Mouse (Mus musculus): ENCODE measurements around the gene Ralgds.

Ralgds gene

DNA sequence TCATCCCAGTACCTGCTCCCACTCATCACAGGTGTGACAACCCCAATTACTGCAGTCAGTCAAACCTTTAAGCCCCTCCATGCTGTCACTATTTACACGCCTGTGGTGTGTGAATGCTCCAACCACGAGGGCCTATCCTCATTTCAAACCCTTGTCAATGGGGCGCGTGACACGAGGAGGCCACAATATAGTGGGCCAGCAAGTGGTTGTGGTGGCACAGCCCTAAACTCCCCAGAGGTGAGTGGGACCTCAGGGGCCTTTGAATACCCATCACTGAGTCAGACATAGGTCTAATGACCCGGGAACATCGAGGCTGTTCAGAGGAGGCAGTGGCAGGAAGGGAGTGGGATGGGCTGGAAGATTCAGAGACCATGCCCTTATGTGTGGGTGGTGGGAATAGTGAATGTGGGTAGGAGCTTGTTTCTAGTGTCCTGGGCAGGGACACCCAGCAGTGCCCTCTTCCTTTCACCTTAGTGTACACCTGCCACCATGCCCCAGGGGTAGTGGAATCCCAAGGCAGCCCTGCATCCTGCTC is 21.0 kb downstream of the Ralgds start:
- DNase-seq (ENCODE audit: low read depth): peak; percentile 25

GRCm38 (mm10) chr2:28534436-28535262 is 21.7 kb downstream of the Ralgds start:
- peak; percentile 93 for DNase-seq (ENCODE audit: low read depth)

DNA sequence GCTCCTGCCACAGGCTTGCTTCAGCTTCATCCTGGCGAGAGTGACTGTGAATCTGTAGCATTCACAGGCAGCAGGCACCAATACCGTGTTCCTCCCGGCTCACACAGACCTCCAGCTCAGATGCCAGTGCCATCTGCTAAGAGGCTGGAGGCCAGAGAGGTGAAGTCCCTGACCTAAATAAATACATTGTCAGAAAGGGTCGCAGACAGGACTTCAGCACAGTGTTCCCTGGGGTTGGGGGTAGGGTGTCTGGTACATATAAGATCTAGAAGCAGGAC is 22.3 kb downstream of the Ralgds start:
- DNase-seq (ENCODE audit: low read depth): no peak

- no peak for DNase-seq (ENCODE audit: low read depth)
Measured at GRCm38 (mm10) chr2:28535650-28536049, 22.7 kb downstream of the Ralgds start.

- peak; percentile 46 for DNase-seq (ENCODE audit: low read depth)
Measured at GRCm38 (mm10) chr2:28536166-28536565, 23.2 kb downstream of the Ralgds start.

- DNase-seq (ENCODE audit: low read depth): no peak
Measured at GRCm38 (mm10) chr2:28536766-28537633, 24.1 kb downstream of the Ralgds start.

DNA sequence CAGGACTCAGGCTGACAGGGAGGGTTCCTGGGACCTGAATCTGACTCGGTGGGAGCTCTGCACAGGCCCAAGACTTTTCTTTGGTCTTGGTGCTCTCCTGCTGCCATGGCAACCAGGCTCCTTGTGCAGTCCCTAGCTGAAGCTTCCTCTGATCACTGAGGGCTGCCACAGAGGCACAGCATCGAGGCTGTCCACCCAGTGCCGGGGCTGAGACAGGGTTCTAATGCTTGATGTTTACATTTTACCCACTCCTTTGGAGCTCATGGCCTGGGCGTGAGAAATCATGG is 24.7 kb downstream of the Ralgds start:
- DNase-seq (ENCODE audit: low read depth): no peak

DNA sequence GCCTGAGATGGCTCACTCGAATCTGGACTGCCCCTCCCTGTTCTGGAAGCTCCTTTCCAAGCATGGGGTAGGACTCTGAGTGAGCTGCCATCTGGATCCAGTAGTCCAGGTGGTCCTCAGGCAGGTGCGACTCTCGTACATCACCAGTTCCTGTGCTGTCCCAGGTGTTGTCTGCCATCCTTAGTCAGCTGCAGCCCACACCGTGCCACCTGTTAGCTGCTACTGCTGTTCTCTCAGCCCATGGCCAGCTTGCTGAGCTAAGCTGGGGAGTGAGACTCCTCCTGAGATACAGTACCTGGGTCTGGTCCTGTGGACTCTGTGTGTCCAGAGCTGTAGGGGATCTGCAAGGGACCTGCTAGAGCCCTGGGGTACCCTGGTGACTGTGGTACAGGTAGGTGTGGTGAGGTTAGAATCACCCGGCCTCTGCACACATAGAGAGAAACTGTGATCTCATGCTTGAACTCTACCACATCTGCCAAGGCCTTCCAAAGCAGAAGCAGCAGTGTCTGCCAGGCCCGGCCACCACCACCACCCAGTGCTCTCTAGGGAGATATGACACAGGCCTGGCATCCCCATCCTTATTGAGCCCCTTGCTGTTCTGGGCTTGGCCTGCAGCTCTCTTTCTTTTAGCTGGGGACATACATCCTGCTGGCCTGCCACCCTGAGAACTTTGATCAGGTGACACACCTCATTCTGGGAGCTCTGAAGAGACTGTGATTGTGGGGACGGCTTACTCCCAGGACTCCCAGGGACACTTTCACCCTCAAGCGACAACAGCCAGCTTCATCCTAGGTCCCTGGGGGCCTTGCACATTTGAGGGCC is 25.3 kb downstream of the Ralgds start:
- DNase-seq (ENCODE audit: low read depth): no peak

- DNase-seq (ENCODE audit: low read depth): peak; percentile 71
Measured at GRCm38 (mm10) chr2:28538817-28539128, 25.8 kb downstream of the Ralgds start.

DNA sequence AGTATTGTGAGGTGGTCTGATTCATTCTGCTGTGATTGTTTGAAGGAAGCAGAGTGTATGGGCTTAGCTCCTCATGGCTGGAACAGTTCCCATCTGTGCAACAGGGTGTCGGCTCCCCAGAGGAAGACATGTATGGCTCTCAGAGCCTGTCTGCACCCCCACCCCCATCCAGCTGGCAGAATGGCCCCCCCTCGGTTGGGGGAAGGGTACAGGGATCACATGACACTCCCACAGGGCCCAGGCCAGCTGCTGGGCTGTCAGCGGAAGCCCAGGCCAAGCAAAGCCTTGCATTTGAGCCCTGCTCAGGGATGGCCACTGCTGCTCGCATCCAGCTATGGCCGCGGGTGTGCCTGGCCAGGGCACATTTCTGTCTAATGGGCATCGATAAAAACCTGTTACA is 26.3 kb downstream of the Ralgds start:
- peak; percentile 87 for DNase-seq (ENCODE audit: low read depth)

GRCm38 (mm10) chr2:28539949-28540348 is 27.0 kb downstream of the Ralgds start:
- DNase-seq (ENCODE audit: low read depth): no peak

GRCm38 (mm10) chr2:28540587-28541227 is 27.8 kb downstream of the Ralgds start:
- no peak for DNase-seq (ENCODE audit: low read depth)

DNA sequence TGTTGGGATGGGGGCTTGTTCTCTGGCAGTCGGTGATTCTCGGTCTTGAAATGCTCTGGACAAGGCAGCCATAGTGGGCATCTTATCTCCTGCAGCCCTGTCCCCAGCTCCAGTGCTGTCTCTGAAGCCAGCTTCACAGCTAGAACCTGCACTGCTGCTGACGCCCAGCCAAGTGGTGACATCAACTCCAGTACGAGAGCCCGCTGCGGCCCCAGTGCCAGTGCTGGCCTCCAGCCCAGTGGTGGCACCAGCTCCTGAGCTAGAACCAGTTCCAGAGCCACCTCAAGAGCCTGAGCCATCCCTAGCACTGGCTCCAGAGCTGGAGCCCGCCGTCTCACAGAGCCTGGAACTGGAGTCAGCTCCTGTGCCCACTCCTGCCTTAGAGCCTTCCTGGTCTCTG is 31.0 kb downstream of the Ralgds start:
- no peak for DNase-seq (ENCODE audit: low read depth)

GRCm38 (mm10) chr2:28545976-28546375 is 33.1 kb downstream of the Ralgds start:
- no peak for DNase-seq (ENCODE audit: low read depth)

- no peak for DNase-seq (ENCODE audit: low read depth)
Measured at GRCm38 (mm10) chr2:28546560-28546959, 33.6 kb downstream of the Ralgds start.

GRCm38 (mm10) chr2:28547237-28548172 is 34.6 kb downstream of the Ralgds start:
- DNase-seq (ENCODE audit: low read depth): peak; percentile 87

DNA sequence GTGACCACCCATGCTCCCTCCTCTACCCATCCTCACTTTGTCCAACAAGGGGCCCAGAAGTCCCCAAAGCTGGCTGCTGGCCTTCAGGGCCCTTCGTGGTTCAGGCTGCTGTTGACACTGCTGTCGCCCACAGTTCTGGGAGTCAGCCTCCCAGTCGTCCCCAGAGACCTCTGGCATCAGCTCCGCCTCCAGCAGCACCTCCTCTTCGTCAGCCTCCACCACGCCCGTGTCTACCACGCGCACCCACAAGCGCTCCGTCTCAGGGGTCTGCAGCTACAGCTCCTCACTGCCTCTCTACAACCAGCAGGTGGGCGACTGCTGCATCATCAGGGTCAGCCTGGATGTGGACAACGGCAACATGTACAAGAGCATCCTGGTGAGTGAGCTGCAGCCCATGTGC is 36.2 kb downstream of the Ralgds start:
- no peak for DNase-seq (ENCODE audit: low read depth)

- DNase-seq (ENCODE audit: low read depth): no peak
Measured at GRCm38 (mm10) chr2:28552301-28552700, 39.4 kb downstream of the Ralgds start.

GRCm38 (mm10) chr2:28557452-28557851 is 44.5 kb downstream of the Ralgds start:
- DNase-seq (ENCODE audit: low read depth): no peak

- no peak for DNase-seq (ENCODE audit: low read depth)
Measured at GRCm38 (mm10) chr2:28563303-28563702, 50.4 kb downstream of the Ralgds start, which contains the start of gene Cel. Gene Cel, minus strand, starts transcription at chr2:28563403.

DNA sequence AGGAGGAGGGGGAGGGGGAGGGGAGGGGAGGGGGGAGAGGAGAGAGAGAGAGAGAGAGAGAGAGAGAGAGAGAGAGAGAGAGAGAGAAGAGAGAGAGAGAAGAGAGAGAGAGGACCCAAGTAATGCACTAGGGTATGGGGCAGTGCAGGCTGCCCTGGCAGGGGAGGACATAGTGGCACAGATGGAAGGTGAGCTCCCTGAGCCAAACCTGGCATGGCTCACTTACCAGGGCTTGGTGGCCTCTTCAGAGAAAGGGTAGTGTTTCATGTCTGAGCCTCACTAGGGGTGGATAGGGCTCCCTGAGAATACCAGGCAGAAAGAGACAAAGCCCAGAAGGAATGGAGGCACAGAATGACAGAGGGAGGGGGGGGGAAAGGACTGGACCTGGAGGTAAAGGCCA is 50.9 kb downstream of the Ralgds start:
- no peak for DNase-seq (ENCODE audit: low read depth)

All from NIH3T3 (cell line).